ENCODE assay signal across 8 mouse cellular contexts in the genomic region with DNA sequence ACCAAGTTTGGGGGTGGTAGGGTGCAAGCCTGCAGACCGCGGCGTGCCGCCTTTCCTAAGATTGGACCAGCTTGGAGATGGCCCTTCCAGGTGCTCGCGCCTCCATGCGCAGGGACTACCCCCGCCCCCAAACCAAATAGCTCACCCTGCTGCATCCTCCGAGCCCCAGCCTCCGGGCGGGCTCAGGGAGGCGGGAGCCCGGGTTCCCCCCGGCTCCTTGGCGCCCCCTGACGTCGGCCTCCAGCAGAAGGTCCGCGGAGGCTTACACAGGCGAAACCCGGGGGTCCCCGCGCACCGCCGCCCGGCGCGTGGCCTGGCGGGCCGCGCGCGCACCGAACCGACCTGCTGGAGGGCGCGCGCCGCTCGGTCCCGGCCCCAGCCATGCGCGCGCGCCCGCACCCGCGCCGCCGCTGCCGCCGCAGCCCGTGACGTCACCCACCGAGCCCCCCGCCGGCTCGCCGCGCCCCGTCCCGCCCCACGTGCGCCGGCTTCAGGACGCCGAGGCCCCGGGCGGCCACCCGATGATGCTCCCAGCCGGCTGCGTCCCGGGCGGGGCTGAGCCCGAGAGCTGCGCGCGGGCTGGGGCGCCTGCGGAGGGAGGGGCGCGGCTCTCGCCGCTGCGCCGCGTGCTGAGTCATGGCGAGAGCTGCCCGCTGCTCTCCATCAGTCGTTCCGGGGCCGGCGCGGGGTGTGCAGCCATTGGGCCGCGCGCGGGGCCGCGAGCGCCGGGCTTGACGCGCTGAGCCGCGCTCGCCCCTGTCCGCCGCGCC. TPM values are rescaled to one million over a fixed set of nuclear protein-coding genes. Genes with fewer than 3 reads are reported as not detected.
A peak's percentile ranks its signal among the peaks of the same experiment; 100 is the strongest.
DNase-seq lines count a peak whose midpoint lies in the region; ATAC-seq and TF ChIP-seq lines count a peak whose summit lies in the region.

A gene (minus strand): TSS at position 396 of the 770 bp plus-strand sequence.

- peaks cover 14% of the 10 kb centered on the region for H3K4me1 ChIP-seq in forebrain, embryonic 12.5 days
- peaks cover 24% of the 10 kb centered on the region for H3K4me1 ChIP-seq in heart, embryonic 15.5 days (replicated peaks)
- peaks cover 4% of the 10 kb centered on the region; the same call in 1 of the 2 replicates for H3K4me1 ChIP-seq in liver, postnatal 0 days (ENCODE audit: insufficient read depth)
- peaks cover 28% of the 10 kb centered on the region for H3K4me1 ChIP-seq in neural tube, embryonic 15.5 days

- H3K27ac ChIP-seq in forebrain, embryonic 12.5 days = peak within 1 kb of the TSS; percentile 53; the same call in 1 of the 2 replicates
- no peak within 1 kb of the TSS; the same call in 1 of the 2 replicates for H3K27ac ChIP-seq in heart, embryonic 15.5 days
- no peak within 1 kb of the TSS for H3K27ac ChIP-seq in liver, postnatal 0 days (ENCODE audit: low read depth)
- H3K27ac ChIP-seq in neural tube, embryonic 15.5 days (replicated peaks) = peak within 1 kb of the TSS; percentile 93

- under 1% methylated on average over 81 of the region's 110 CpGs for WGBS in forebrain, embryonic 12.5 days
- WGBS in heart, embryonic 15.5 days = 2% methylated on average over 29 of the region's 110 CpGs
- WGBS in liver, postnatal 0 days (ENCODE audit: insufficient replicate concordance) = under 1% methylated on average over 52 of the region's 110 CpGs
- 0% methylated on average over 82 of the region's 110 CpGs for WGBS in neural tube, embryonic 15.5 days

- peak within 1 kb of the TSS; percentile 67 for H3K9ac ChIP-seq in forebrain, embryonic 12.5 days
- H3K9ac ChIP-seq in heart, embryonic 15.5 days = peak within 1 kb of the TSS; percentile 64
- no peak within 1 kb of the TSS for H3K9ac ChIP-seq in liver, postnatal 0 days (replicated peaks)
- peak within 1 kb of the TSS; percentile 68 for H3K9ac ChIP-seq in neural tube, embryonic 15.5 days (replicated peaks)

- peak; percentile 78 for ATAC-seq in cerebellum, adult (ENCODE audit: insufficient number of reproducible peaks, low FRiP score, low TSS enrichment)
- peak; percentile 90 for ATAC-seq in forebrain, embryonic 12.5 days (ENCODE audit: low FRiP score)
- peak; percentile 83 for ATAC-seq in heart, embryonic 15.5 days (replicated peaks; ENCODE audit: insufficient number of reproducible peaks, insufficient read depth, low FRiP score, low read depth)
- ATAC-seq in liver, postnatal 0 days = peak; percentile 76
- peak; percentile 89 for ATAC-seq in neural tube, embryonic 15.5 days (ENCODE audit: low FRiP score)

- peak; percentile 27 for TF ChIP-seq CTCF in liver, postnatal 0 days (IDR thresholded peaks at IDR 0.05; ENCODE audit: low read depth)

- H3K4me3 ChIP-seq in forebrain, embryonic 12.5 days (replicated peaks) = peak within 1 kb of the TSS; percentile 72
- H3K4me3 ChIP-seq in heart, embryonic 15.5 days = peak within 1 kb of the TSS; percentile 73
- H3K4me3 ChIP-seq in liver, postnatal 0 days (ENCODE audit: low read depth, low read length) = peak within 1 kb of the TSS; percentile 57
- H3K4me3 ChIP-seq in neural tube, embryonic 15.5 days (replicated peaks) = peak within 1 kb of the TSS; percentile 70

- no peaks in the 10 kb centered on the region for H3K9me3 ChIP-seq in forebrain, embryonic 12.5 days
- no peaks in the 10 kb centered on the region for H3K9me3 ChIP-seq in heart, embryonic 15.5 days (replicated peaks)
- H3K9me3 ChIP-seq in liver, postnatal 0 days (ENCODE audit: low read length) = no peaks in the 10 kb centered on the region
- H3K9me3 ChIP-seq in neural tube, embryonic 15.5 days (replicated peaks) = no peaks in the 10 kb centered on the region

- DNase-seq in Muller cell, postnatal 12 days (ENCODE audit: inconsistent ontology term) = peak; percentile 87
- DNase-seq in layer of hippocampus, adult 18-20 months (ENCODE audit: low spot score in 2 of 2) = peak; percentile 71 to 77
- DNase-seq in liver, postnatal 0 days = peak; percentile 53
- DNase-seq in thymus, postnatal 4 days = peak; percentile 87

- TF ChIP-seq EP300 in liver, postnatal 0 days (IDR thresholded peaks at IDR 0.05; ENCODE audit: low read depth) = no peak

- H3K36me3 ChIP-seq in forebrain, embryonic 12.5 days (replicated peaks) = no peaks in the 10 kb centered on the region
- no peaks in the 10 kb centered on the region for H3K36me3 ChIP-seq in heart, embryonic 15.5 days
- no peaks in the 10 kb centered on the region for H3K36me3 ChIP-seq in liver, postnatal 0 days (replicated peaks; ENCODE audit: insufficient read depth, low read length)
- 0 out of 2 replicates have a peak, but pooled peaks cover under 1% of the 10 kb centered on the region for H3K36me3 ChIP-seq in neural tube, embryonic 15.5 days

- peaks cover 43% of the 10 kb centered on the region for H3K27me3 ChIP-seq in forebrain, embryonic 12.5 days
- peaks cover 27% of the 10 kb centered on the region; the same call in 1 of the 2 replicates for H3K27me3 ChIP-seq in heart, embryonic 15.5 days
- H3K27me3 ChIP-seq in liver, postnatal 0 days (ENCODE audit: insufficient read depth, low read length) = peaks cover 38% of the 10 kb centered on the region
- no peaks in the 10 kb centered on the region for H3K27me3 ChIP-seq in neural tube, embryonic 15.5 days (replicated peaks)

- peak within 1 kb of the TSS; percentile 88 for H3K4me2 ChIP-seq in forebrain, embryonic 12.5 days
- peak within 1 kb of the TSS; percentile 94 for H3K4me2 ChIP-seq in heart, embryonic 15.5 days
- H3K4me2 ChIP-seq in liver, postnatal 0 days (ENCODE audit: low read depth, low read length) = peak within 1 kb of the TSS; percentile 90
- H3K4me2 ChIP-seq in neural tube, embryonic 15.5 days = peak within 1 kb of the TSS; percentile 80

RNA-seq across cellular contexts. Expression of the gene that starts here (rescaled TPM):
- polyA plus RNA-seq in forebrain, embryonic 12.5 days (2016; fragmentation: Nextera tagmentation; extraction: Ambion mirVana) = 3.7 and 3.9 TPM in 2 replicates
- 3.6 TPM in 2 replicates for polyA plus RNA-seq in heart, embryonic 15.5 days (2015; fragmentation: Nextera tagmentation; extraction: Ambion mirVana)
- total RNA-seq in layer of hippocampus, adult 18-20 months (2021) = 10 to 100 TPM; 74.5 to 80.9 TPM
- polyA plus RNA-seq in liver, postnatal 0 days (2015; fragmentation: Nextera tagmentation; extraction: Ambion mirVana) = 0.12 and 0.22 TPM in 2 replicates
- polyA plus RNA-seq in neural tube, embryonic 15.5 days (2015; fragmentation: Nextera tagmentation; extraction: Ambion mirVana) = 65.4 and 71.6 TPM in 2 replicates

Comparison
In these comparisons a context has a peak if more than half of its experiments do, and no peak if none do; other contexts are left out.
1. RNA of the gene that starts here (polyA plus RNA-seq): 65.4 to 71.6 TPM in neural tube, embryonic 15.5 days; 3.7 to 3.9 TPM in forebrain, embryonic 12.5 days, 3.6 TPM in heart, embryonic 15.5 days and 0.12 to 0.22 TPM in liver, postnatal 0 days; every median in the first group is over 10 times any median in the second.
2. Peak in DNase-seq, ATAC-seq, H3K4me3 ChIP-seq and H3K4me2 ChIP-seq in liver, postnatal 0 days; RNA of the gene not detected or under 1 TPM.
3. H3K27ac ChIP-seq: peak in forebrain, embryonic 12.5 days (single experiment) and neural tube, embryonic 15.5 days (single experiment); none in heart, embryonic 15.5 days (single experiment) and liver, postnatal 0 days (single experiment).
4. Peak in every context shown above with its lines, with median percentiles within 50 percentile points of each other: DNase-seq, ATAC-seq, H3K4me2 ChIP-seq and H3K4me3 ChIP-seq.